Mouse (Mus musculus): Measurements from ENCODE around the gene Tusc2. TPM values are rescaled to one million over a fixed set of nuclear protein-coding genes. Genes with fewer than 3 reads are reported as not detected.

Tusc2 gene
- total RNA-seq, 1 experiment: 14.2 TPM

DNA sequence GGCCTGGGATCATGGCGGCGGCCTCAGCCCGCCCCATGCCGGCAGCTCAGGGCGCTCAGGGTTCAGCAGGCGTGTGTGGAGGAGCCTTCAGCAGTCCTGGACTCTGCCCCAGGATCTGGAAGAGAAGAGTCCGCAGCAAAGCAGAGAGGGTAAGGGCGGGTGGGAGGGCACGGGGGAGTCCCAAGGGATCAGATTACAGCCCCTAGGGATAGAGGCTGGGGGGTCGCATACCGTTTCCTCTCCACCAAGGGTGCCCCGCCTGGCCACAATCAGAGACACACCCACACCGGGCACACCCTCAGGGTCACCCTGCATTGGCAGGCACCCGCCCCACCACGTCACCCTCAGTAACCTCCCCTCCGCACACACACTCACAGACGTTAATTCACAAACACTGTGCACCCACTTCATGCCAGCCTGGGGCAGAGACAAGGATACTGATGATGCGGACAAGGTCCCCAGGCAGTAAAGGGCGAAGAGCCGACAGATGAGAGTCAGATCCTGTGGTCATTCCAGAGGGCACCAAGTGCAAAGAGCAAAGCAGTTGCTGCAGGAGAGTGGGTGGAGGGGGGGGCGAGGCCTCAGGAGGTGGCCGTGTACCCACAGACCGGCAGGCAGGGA lies 42.1 kb downstream of the Tusc2 start:
- no peak for TF ChIP-seq MAFK (IDR thresholded peaks at IDR 0.05; ENCODE audit: insufficient read depth, low read depth, low read length)
- no peak for TF ChIP-seq CHD2 (IDR thresholded peaks at IDR 0.05; ENCODE audit: low read depth, low read length)
- no peak for TF ChIP-seq ZC3H11A (IDR thresholded peaks at IDR 0.05; ENCODE audit: borderline replicate concordance, low read depth, low read length)
- TF ChIP-seq ZNF384 (IDR thresholded peaks at IDR 0.05; ENCODE audit: low read depth, low read length): no peak
- TF ChIP-seq HCFC1 (IDR thresholded peaks at IDR 0.05; ENCODE audit: borderline replicate concordance, insufficient read depth, low read length): no peak
- H3K4me3 ChIP-seq (ENCODE audit: insufficient read depth in 1 of 2, low read depth in 1 of 2, low read length in 2 of 2, poor library complexity in 1 of 2, severe bottlenecking in 1 of 2): peak overlapping the region; percentile 36 to 45; a peak in 3 of 4 replicates
- no peaks in the 10 kb centered on the region for H3K36me3 ChIP-seq (ENCODE audit: control insufficient read depth, insufficient read depth, low read length, poor library complexity, severe bottlenecking)
- DNase-seq (ENCODE audit: low read depth, low spot score): no peak
- H3K9me3 ChIP-seq (ENCODE audit: control insufficient read depth, insufficient read depth, low read depth, low read length): no peaks in the 10 kb centered on the region
- in situ Hi-C loops (cut with MboI; ENCODE audit: low sequenced_read_pairs in 2 of 2, unreplicated experiment in 2 of 2): no loop called here
- peak overlapping the region; percentile 30; the same call in 1 of the 2 replicates for H3K9ac ChIP-seq (ENCODE audit: insufficient read depth, low read depth, low read length, poor library complexity, severe bottlenecking)
- peaks cover 7 to 46% of the 10 kb centered on the region in 2 experiments; a peak in 3 of 4 replicates for H3K4me1 ChIP-seq (ENCODE audit: control insufficient read depth in 2 of 2, insufficient read depth in 2 of 2, low read length in 2 of 2, poor library complexity in 1 of 2)
- no peak overlapping the region for H3K27ac ChIP-seq (ENCODE audit: insufficient read depth, low read depth, low read length, poor library complexity, severe bottlenecking)

GRCm38 (mm10) chr9:107606591-107606990 lies 43.5 kb downstream of the Tusc2 start:
- no peak overlapping the region for H3K9ac ChIP-seq (ENCODE audit: insufficient read depth, low read depth, low read length, poor library complexity, severe bottlenecking)
- no peak overlapping the region for H3K27ac ChIP-seq (ENCODE audit: insufficient read depth, low read depth, low read length, poor library complexity, severe bottlenecking)
- no peaks in the 10 kb centered on the region for H3K9me3 ChIP-seq (ENCODE audit: control insufficient read depth, insufficient read depth, low read depth, low read length)
- H3K4me3 ChIP-seq (ENCODE audit: insufficient read depth in 1 of 2, low read depth in 1 of 2, low read length in 2 of 2, poor library complexity in 1 of 2, severe bottlenecking in 1 of 2): no peak overlapping the region
- no peak for TF ChIP-seq ZC3H11A (IDR thresholded peaks at IDR 0.05; ENCODE audit: borderline replicate concordance, low read depth, low read length)
- TF ChIP-seq HCFC1 (IDR thresholded peaks at IDR 0.05; ENCODE audit: borderline replicate concordance, insufficient read depth, low read length): no peak
- TF ChIP-seq ZNF384 (IDR thresholded peaks at IDR 0.05; ENCODE audit: low read depth, low read length): no peak
- TF ChIP-seq MAFK (IDR thresholded peaks at IDR 0.05; ENCODE audit: insufficient read depth, low read depth, low read length): no peak
- no peak for TF ChIP-seq CHD2 (IDR thresholded peaks at IDR 0.05; ENCODE audit: low read depth, low read length)
- in situ Hi-C loops (cut with MboI; ENCODE audit: low sequenced_read_pairs in 2 of 2, unreplicated experiment in 2 of 2): no loop called here
- DNase-seq (ENCODE audit: low read depth, low spot score): no peak
- no peaks in the 10 kb centered on the region for H3K36me3 ChIP-seq (ENCODE audit: control insufficient read depth, insufficient read depth, low read length, poor library complexity, severe bottlenecking)
- H3K4me1 ChIP-seq (ENCODE audit: control insufficient read depth in 2 of 2, insufficient read depth in 2 of 2, low read length in 2 of 2, poor library complexity in 1 of 2): peaks cover 7 to 46% of the 10 kb centered on the region in 2 experiments; a peak in 3 of 4 replicates

- H3K27ac ChIP-seq (ENCODE audit: insufficient read depth, low read depth, low read length, poor library complexity, severe bottlenecking): no peak overlapping the region
- H3K4me1 ChIP-seq (ENCODE audit: control insufficient read depth in 2 of 2, insufficient read depth in 2 of 2, low read length in 2 of 2, poor library complexity in 1 of 2): peaks cover 6 to 50% of the 10 kb centered on the region in 2 experiments; a peak in 3 of 4 replicates
- H3K9me3 ChIP-seq (ENCODE audit: control insufficient read depth, insufficient read depth, low read depth, low read length): no peaks in the 10 kb centered on the region
- TF ChIP-seq ZNF384 (IDR thresholded peaks at IDR 0.05; ENCODE audit: low read depth, low read length): no peak
- no peak for TF ChIP-seq ZC3H11A (IDR thresholded peaks at IDR 0.05; ENCODE audit: borderline replicate concordance, low read depth, low read length)
- TF ChIP-seq MAFK (IDR thresholded peaks at IDR 0.05; ENCODE audit: insufficient read depth, low read depth, low read length): no peak
- TF ChIP-seq CHD2 (IDR thresholded peaks at IDR 0.05; ENCODE audit: low read depth, low read length): no peak
- no peak for TF ChIP-seq HCFC1 (IDR thresholded peaks at IDR 0.05; ENCODE audit: borderline replicate concordance, insufficient read depth, low read length)
- in situ Hi-C loops (cut with MboI; ENCODE audit: low sequenced_read_pairs in 2 of 2, unreplicated experiment in 2 of 2): no loop called here
- no peak for DNase-seq (ENCODE audit: low read depth, low spot score)
- H3K4me3 ChIP-seq (ENCODE audit: insufficient read depth in 1 of 2, low read depth in 1 of 2, low read length in 2 of 2, poor library complexity in 1 of 2, severe bottlenecking in 1 of 2): no peak overlapping the region
- H3K9ac ChIP-seq (ENCODE audit: insufficient read depth, low read depth, low read length, poor library complexity, severe bottlenecking): no peak overlapping the region
- H3K36me3 ChIP-seq (ENCODE audit: control insufficient read depth, insufficient read depth, low read length, poor library complexity, severe bottlenecking): no peaks in the 10 kb centered on the region
These were observed 44.0 kb downstream of the Tusc2 start for GRCm38 (mm10) chr9:107607036-107607435.

DNA sequence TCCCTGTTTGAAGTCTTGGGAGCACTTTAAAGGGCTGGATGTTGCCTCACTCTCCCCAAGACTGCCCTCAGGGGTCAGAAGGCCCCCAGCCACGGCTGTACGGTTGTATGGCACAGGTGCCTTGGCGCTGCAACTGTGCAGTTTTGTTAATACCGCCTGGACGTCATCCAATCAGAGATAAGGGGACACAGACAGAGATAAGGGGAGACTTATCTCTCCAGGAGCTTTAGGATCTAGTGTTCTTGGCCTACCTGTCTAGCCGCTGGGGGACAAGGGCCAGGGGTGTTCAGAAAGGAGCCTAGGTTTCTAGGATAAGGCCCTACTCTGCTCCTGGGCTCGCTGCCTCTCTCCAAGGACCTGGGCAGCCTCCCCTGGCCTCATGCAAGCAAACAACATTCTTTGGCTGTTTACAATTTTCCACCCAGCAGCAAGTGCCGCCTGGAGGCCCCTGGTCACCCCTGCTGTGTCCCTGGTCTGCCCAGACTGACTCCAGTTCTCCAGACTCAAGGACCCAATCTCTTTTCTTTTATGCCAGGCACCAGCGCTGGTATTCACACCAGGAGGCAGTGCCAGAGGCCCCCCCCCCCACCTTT lies 44.7 kb downstream of the Tusc2 start:
- TF ChIP-seq CHD2 (IDR thresholded peaks at IDR 0.05; ENCODE audit: low read depth, low read length) (no peak), ZC3H11A (IDR thresholded peaks at IDR 0.05; ENCODE audit: borderline replicate concordance, low read depth, low read length) (no peak), MAFK (IDR thresholded peaks at IDR 0.05; ENCODE audit: insufficient read depth, low read depth, low read length) (no peak), HCFC1 (IDR thresholded peaks at IDR 0.05; ENCODE audit: borderline replicate concordance, insufficient read depth, low read length) (no peak), ZNF384 (IDR thresholded peaks at IDR 0.05; ENCODE audit: low read depth, low read length) (no peak)
- peaks cover 6 to 51% of the 10 kb centered on the region in 2 experiments; a peak in 3 of 4 replicates for H3K4me1 ChIP-seq (ENCODE audit: control insufficient read depth in 2 of 2, insufficient read depth in 2 of 2, low read length in 2 of 2, poor library complexity in 1 of 2)
- no peak overlapping the region for H3K9ac ChIP-seq (ENCODE audit: insufficient read depth, low read depth, low read length, poor library complexity, severe bottlenecking)
- DNase-seq (ENCODE audit: low read depth, low spot score): no peak
- no peaks in the 10 kb centered on the region for H3K9me3 ChIP-seq (ENCODE audit: control insufficient read depth, insufficient read depth, low read depth, low read length)
- in situ Hi-C loops (cut with MboI; ENCODE audit: low sequenced_read_pairs in 2 of 2, unreplicated experiment in 2 of 2): no loop called here
- H3K27ac ChIP-seq (ENCODE audit: insufficient read depth, low read depth, low read length, poor library complexity, severe bottlenecking): no peak overlapping the region
- H3K36me3 ChIP-seq (ENCODE audit: control insufficient read depth, insufficient read depth, low read length, poor library complexity, severe bottlenecking): no peaks in the 10 kb centered on the region
- no peak overlapping the region for H3K4me3 ChIP-seq (ENCODE audit: insufficient read depth in 1 of 2, low read depth in 1 of 2, low read length in 2 of 2, poor library complexity in 1 of 2, severe bottlenecking in 1 of 2)
